Mouse (Mus musculus) kidney, adult 18-20 months (tissue): ENCODE results near the gene Tbcel.

Experiments
- DNase-seq: peaks from one replicate; pipeline ENCODE4 v3.0.0; 2021

The Tbcel gene

DNA sequence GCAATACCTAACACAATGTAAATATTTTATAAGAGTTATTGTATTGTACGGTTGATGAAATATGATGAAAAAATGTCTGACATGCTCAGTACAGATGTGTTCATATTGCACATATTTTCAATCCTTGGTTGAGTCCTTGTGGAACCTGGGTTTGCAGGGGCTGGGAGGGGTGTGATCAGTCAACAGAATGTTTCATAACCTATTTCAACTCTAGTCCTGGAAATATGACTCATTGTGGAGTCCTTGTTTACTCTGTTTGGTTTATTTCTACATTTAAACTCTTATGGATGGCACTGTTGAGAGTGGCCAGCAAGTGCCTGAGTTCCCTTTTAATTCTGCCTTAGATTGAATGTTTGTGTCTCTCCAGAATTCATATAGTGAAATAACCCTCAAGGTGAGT lies 22.9 kb downstream of the Tbcel start:
- no peak for DNase-seq

DNA sequence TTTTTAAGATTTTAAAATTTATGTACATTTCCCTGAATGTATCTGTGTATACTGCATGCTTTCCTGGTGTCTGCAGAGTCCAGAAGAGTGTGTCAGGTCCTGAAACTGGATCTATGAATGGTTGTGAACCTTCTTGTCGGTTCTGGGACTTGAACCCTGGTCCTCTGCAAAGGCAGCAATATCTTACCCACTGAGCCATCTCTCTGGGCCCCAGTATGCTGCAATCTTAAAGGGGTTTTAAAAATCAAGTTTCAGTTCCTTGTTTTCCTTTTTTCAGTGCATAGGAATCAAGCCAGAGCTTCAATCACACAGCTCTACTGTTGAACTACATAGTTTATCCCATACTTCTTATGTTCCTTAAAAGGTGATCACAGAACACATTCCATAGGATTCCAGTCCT lies 24.7 kb downstream of the Tbcel start:
- DNase-seq = no peak

DNA sequence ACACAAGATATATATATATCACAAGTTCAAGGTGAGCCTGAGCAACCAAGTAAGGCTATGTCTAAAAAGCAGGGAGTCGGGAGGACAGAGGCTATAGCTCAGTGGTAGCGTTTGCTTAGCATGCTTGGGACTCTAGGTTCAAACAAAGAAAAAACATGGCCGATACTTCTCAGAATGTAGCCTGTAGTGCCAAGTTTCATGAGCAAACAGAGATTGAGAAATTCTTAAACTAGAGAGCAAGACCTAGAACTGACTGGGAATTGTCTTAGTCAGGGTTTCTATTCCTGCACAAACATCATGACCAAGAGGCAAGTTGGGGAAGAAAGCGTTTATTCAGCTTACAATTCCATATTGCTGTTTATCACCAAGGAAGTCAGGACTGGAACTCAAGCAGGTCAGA lies 31.4 kb downstream of the Tbcel start:
- DNase-seq = no peak

DNA sequence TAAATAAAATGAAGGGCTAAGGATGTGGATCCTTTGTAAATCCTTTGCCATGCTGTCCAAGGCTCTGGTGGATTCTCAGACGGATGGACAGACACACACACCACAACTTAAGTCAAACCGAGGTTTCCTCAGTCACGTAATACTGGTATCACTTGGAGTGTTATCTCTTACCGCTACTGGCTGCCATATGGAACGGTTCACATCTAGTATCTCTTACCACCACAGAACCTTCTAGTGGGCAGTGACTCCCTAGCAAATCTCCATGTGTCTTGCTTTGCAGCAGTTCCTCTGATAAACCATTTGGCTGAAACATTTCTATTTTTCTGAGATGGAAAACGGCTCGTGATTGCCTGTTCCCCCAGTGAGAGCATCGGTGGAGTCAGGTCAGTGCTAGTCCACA lies 33.4 kb downstream of the Tbcel start:
- no peak for DNase-seq

DNA sequence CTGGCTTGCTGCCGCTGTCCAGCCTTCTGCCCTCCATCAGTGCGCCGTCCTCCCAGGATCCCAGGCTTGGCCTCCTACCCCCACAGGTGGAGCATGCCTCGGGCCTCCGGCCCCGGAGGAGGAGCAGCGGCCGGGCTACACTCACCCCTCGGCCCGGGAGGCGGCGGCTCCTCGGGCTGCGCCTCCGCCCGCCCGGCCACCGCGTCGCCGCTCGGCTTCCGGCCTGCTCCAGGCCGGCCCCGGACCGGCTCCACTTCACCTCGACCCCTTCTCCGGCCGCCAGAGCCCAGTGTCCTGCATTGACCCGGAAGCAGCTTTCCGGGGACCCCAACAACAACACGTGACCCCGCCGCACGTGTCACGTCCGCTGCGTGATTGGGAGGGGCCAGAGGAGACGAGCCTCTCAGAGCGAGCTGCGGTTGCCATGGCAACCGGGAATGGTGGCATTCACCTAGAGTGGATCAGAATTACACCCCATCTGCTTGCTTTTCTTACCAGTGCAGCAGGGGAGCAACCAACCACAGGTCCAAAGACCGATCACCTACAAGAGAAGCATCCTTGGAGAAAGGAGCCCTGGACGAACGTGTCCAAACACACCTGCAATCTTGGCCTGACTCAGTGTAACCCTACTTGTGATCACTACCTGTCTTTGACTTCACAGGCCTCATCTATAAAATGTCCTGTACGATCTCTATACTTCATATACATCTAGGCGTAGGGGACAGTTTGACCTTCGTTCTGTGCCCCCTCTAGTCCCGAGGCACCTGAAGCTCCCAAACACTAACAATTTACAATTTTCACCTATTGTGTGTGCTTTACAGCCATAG lies 35.5 kb downstream of the Tbcel start:
- DNase-seq = peak; percentile 93

DNA sequence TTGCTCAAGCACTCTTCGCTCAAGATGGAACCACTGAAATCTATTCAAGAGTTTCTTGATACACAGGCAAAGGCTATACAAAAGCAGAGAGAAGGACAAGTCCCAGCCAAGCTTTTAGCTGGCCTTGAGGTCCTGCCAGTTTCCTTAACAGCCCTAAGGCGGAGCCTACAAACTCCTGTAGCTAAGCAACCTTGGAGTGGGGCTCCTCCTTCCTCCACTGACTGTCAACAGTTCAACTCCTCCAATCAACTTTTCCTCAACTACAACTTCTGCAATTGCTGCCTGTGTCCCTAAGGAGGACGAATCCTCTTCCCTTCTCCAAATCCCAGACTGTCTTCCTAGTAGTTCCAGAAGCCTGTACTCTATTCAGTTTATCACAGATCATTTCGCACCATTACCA lies 36.4 kb downstream of the Tbcel start:
- peak; percentile 60 for DNase-seq

DNA sequence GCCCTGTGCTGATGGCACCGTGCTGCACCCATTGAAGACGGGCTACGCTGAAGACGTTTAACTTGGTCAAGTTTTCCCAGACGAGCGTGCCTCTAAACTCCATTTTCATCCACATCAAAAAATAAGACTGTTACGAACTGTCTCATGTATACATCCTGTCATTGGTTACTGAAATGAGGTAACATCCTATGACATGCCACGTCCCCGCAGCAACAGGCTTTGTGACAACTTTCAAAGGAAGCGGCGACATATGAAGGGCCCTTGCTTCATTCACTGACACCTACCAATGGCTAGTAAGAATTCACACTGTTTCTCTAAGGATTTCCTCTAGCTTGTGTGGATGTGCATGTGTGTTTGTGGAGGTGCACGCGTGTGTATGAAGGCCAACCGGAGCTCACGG lies 38.3 kb downstream of the Tbcel start:
- no peak for DNase-seq

DNA sequence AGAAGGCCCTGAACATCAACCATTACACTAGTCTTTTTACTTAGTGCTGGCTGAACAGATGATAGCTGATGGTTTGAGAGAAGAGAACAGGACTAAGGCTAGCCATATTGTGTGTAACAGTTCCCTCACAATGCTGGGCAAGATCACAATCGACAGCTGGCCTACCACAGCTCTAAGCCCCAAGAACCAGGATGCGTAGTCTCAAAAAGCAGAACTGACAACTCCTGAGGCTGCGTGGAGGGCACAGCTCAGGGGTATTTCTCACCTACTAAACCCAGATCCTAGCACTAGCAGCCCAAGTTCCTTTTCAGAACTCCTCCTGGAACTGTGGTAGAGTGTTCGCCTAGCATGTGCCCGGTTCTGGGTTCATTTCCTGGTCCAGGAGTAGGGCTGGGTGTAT lies 39.2 kb downstream of the Tbcel start:
- no peak for DNase-seq

DNA sequence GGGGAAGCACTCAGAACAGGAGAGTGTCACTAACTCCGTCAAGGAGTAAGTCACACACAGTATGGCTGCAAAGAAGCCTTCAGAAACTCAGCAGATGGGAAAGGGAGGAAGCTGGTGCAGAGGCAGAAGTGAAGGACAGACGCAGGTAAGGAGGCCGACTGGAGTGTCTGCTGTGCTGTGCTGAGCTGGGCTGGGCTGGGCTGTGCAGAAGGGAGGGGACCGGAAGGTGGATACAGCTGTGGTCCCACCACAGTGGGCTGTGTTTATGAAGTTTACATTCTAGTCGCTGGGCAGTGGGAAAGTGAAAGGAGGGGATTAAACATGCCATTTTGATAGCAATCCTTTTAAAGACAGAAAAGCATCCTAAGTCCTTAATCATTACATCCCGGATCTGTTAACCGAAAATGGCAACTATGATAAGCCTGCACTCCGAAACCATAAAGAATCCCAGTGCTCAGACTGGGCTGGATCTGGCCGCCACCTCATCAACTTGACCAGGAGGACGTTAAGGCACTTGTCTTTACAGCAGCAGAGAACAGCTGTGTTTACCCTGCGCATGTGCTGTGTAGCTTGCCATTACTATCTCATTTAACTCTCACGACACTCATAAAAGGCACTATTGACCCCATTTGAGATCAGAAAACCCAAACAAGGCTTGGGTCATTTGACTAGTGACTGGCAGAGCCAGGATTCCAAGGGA lies 40.3 kb downstream of the Tbcel start:
- DNase-seq = no peak

DNA sequence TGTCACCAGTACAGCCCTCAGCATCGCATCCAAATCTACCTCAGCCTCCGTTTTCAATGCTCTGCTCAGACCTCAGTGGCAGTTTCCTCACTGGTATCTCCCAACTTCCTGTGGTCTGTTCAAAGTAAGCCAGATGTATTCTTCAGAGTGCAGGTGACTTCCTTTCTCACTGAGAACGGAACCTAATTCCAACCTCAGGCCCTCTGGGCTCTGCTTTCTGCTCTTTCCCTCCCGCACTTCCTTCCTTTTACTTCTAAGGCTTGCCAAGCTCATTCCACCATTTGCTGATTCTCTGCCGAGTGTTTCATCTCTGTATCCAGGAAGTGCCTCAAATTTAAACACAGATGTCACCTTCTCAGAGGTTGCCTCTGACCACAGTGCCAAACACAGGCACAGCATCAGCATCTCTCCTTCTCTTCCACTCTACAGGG lies 41.9 kb downstream of the Tbcel start:
- DNase-seq = no peak

DNA sequence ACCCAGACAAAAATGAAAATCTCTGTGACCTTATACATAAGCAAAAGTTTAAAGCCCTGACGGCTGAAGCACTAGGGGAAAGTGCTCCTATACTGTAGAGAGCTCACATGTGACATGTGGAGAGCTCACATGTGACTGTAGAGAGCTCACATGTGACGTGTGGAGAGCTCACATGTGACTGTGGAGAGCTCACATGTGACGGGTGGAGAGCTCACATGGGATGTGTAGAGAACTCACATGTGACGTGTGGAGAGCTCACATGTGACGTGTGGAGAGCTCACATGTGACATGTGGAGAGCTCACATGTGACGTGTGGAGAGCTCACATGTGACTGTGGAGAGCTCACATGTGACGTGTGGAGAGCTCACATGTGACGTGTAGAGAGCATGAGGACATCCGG lies 43.4 kb downstream of the Tbcel start:
- no peak for DNase-seq

DNA sequence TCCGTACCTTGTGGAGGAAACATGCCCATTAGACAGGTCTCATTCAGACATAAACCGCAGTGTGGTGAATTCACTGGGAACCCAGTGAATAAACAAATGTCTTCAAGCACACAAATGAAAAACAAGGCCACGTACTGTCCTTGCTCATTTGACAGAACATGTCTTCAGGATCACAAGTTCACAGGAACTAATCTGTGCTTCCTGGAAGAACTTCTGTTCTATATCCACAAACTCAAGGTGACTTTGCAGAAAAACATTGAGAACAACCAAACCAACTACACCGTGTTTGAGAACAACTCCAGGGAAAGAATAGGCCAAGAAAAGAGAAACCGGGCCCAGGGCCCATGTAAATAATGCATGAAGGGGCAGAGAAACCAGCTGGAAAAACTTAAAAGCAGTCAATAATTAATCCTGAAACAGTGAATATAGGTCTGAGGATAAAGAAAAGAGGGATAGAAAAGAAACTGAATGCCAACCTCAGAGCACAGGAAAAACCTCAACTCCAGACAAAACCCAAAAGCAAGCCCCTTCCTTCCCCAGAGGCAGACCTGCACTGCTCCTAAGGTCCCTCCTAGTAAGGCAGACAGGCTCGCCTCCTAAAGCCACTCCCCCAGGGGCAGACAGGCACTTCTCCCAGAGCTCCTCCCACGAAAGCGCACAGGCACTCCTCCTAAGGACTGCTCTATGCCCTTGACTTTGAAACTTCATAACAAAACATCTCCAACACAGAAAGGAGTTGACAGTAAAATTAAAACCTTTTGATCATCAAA lies 44.2 kb downstream of the Tbcel start:
- peak; percentile 79 for DNase-seq

DNA sequence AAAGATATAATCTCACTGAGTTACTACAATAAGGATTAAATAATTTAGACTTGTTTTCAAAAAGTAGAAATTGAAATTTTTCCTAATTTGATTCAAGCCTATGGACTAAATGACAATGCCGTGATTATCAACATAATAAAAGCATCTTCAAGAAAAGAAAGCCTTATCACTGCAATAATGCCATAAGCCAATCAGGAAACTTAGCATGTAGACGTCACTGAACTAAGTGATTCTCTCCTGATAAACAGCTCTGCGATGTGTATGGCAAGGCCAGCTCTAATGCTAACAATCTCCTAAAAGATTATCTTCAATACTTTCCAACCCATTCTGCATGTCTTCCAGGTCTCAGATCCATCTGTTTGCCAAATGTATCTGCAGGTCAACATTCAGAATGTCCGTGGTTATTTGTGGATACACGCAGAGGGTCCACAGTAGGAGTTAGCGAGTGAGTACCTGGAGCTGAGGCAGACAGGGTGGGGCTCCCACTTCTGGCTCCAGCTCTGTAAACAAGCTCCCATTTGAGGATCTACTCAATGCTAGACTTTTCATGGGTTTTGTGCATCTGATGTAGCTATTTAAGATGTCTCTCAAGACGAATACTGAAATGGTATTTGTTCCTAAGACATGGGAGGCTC lies 44.9 kb downstream of the Tbcel start:
- peak; percentile 27 for DNase-seq

DNA sequence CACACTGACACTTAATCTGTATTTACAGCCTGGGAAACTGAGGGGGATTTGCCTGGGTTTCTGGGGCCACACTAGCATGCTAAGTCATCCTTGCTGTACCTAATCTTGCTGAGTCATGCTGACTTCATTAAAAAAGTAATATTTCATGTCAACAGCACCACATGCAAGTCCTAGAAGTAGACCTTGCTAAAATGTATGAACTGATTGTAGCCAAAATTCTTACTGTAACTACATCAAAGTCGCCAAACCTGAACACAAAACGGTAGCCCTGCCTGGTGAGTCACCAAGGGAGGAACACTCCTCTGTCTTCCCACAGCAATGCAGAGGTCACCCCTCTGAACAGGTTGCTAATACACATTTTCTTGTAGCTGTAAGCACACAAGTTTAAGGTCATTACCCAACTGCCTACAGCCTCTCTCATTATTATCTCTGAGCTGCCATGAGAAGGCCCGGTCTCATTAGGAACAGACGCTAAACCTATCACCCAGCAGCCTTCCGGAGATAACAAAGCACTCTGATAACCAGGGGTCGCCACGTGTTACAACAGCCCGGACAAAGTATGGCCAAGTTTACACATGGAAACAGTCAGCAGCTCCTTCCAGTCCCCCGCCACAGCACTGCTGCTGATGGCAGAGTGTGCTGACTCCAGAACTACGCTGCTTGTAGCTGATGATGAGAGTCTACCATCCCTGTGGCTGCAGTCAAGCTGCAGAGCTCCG lies 46.1 kb downstream of the Tbcel start:
- peak; percentile 29 for DNase-seq

DNA sequence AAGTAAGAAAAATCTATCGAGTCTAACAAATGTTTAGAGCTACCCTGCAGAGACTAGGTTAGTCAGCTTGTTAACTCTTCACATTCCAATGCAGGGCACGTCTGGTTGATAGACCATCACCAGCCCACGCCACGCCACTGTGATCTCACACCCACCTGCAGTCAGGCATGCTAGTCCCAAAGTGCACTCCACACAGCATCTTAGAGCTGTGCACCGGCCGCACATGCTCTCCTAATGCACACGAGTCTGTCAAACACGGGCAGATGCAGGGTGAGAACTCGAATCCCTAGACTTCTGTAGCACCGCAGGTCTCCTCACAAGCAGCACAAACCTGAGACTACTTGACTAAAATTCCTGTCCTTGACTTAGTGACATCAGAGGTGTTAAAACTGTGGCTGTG lies 47.3 kb downstream of the Tbcel start:
- no peak for DNase-seq

DNA sequence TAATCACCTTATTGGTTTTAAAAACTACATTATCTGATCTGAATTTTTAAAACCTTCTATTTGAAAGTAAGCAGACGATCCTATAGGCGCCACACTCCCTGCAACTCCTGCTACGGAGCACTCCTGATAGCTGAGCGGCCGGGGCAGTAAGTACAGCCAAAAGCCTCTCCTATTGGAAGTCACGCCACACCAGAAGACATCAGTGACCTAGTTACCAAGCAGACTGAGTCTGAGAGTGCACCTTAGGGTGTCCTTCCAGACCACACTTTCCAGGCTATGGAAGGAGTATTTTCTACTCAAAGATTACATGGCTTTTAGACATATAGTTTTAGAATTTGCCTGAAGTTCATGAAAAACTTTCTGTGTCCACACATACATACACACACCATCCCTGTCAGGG lies 47.9 kb downstream of the Tbcel start:
- no peak for DNase-seq

DNA sequence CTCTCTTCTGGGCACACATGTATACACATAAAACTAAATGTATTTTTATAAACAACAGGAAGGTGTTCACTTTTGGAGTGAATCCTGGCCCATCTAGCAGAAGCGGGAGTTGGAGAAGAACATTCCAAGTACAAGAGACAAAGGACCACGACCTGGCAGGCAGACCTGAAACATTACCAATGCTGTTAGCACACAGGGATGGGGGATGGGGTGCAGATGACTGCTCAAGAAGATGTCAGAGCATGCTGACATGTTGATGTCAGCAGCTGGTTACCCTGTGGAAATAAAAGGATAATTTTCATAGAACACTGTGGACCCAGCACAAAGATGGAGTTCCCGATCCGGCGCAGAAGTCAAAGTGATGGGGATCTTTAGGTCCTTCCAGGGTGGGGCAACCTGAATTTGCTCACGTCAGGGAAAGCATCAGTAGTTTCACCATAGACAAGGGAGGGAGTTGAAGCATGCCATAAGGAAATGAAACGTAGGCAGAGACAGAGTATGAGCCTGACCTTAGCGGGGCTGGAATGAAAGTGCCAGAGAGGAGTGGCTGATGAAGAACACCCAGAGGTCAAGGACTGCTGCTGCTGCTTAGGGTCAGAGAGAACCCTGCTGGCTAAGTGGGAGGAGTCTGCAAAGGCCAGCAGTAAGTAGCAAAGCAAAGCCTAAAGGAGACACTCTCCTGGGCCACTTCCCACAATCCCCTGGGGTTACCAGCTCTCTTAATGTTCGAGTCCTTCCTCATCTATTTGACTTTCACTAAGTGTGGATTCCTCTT lies 48.7 kb downstream of the Tbcel start:
- peak; percentile 22 for DNase-seq

DNA sequence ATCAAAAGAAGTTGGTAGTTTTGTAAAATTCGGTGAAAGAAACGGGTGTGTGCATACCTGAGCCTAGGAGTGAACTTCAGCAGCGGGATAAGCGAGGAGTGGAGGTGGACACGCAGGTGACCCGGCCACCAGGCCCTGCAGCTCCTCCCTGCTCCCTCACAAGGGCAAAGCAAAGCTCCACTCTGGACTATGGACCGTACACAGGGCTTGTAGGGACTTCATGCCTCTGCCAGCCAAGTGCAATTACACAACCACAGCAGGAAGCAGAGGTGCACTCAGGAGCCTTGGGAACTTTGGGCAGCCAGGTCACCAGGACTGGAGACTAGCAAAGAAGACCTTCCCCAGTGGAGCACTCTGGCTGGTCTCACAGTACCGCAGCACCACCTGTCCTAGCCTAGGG lies 50.1 kb downstream of the Tbcel start:
- peak; percentile 72 for DNase-seq

DNA sequence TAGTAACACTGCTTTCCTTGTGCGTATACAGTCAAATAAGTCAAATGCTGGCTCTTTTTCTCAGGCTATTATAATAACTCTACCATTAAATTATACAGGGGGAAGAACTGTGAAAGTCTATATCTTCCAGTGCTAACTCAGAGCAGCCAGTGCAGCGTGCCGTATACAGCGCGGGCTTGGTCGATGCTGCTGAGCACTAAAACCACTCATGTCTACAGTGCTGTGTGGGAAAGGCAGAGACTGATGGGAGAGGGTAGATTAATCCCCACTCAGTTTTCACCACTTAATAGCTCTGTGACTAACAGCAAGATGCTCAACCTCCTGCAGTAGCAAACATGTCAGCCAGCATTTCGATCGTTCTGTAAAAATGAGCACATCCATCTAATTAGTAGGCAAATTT lies 53.2 kb downstream of the Tbcel start:
- DNase-seq = no peak

DNA sequence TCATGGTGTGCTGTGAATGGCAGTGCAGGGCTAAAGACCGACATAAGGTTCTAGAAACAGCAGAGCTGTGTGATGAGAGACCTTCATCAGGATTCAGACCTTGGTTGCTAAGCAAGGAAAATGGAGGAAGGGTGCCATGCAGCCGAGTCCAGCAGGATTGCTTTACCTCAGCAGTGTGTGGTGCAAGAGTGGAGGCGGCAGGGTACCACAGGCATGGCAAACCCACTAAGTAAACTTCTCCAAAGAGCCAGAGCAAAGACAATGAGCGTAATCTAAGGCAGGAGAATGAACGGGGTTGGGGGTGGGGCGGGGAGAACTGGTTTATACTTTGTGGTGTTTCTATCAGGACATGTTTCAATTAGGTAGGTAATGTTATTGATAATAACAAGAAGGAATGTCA lies 58.6 kb downstream of the Tbcel start:
- no peak for DNase-seq

DNA sequence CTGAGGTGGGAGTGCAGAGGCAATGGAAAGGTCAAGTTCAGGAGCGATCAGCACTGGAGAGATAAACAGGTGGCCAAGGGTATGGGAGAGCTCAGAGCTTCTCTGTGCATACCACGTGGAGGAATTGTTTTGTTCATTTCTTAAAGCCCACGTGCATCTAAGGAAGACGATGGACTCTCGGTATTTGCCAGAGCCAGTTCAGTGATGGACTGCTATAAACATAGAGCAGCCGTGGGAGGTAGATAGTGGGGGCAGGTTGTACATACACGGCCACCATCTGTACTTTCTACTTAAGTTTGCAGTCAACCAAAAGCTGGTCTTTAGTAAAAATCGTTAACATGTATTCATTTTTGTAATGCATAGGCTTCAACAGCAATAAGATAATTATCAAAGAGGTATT lies 65.5 kb downstream of the Tbcel start:
- no peak for DNase-seq

DNA sequence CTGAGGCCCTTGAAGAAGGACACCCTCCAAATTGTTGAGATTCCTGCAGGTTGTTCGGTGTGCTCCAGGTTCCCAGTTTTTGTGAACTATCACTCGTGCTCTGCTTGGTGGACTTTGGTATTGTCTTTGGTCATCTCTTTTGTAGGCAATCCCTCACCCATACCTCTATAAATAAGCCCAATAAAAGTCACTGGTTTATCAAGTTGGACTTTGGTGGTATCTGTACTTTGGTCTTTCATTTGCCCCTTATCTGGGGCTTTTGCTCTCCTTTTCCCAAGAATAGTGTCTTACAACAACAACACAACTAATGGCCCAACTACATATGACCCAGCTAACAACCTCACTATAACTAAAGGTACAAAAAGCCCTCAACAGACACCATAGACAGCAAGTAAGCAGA lies 66.4 kb downstream of the Tbcel start:
- DNase-seq = no peak
